Comparison of ENCODE assay signal across 8 mouse cellular contexts in the genomic region with DNA sequence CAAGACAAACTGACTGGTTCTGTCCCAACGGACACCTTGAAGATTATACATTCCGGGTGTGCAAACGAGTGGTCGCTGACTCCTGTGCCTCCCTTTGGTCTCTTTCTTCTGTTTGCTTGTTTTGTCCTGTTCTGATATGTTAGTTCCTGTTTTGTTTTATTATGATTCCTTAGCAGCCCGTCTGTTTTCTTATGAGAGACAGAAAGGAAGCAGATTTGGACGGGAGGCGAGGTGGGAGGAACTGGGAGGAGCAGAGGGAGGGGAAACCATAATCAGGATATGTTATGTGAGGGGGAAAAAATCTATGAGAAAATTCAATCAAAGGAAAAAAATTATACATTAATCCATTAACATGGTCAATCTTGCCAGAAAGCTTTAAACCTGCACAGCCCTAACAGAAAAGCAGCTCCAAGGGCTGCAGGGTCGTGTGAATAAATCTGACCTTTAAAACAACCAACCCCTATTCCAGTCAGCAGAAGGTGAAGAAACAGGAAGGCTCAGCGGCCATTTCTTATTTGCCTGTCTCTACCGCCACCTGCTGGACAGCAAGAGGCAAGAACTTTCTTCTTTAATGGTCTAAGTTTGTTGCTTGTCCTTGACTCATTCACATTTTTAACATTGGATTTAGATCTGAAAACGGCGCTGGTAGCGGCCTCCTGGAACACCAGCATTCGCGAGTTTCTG. TPM values are rescaled to one million over a fixed set of nuclear protein-coding genes. Genes with fewer than 3 reads are reported as not detected.
DNase-seq lines count a peak whose midpoint lies in the region; ATAC-seq lines count a peak whose summit lies in the region.

No protein-coding gene starts in this region.

- H3K27ac ChIP-seq in midbrain, embryonic 11.5 days (ENCODE audit: low read depth, low read length) = no peak overlapping the region

- 29% methylated on average over 15 of the region's 15 CpGs for WGBS in midbrain, embryonic 11.5 days

- H3K4me3 ChIP-seq in midbrain, embryonic 11.5 days (ENCODE audit: low read depth, low read length) = no peak overlapping the region

- H3K36me3 ChIP-seq in midbrain, embryonic 11.5 days (ENCODE audit: control insufficient read depth, insufficient read depth, low read length) = peaks cover 7% of the 10 kb centered on the region; the same call in 1 of the 2 replicates

- H3K27me3 ChIP-seq in midbrain, embryonic 11.5 days (ENCODE audit: control insufficient read depth, insufficient read depth, low read length) = no peaks in the 10 kb centered on the region

- peak; percentile 65 for DNase-seq in layer of hippocampus, adult 11-12 months (ENCODE audit: low spot score)
- DNase-seq in layer of hippocampus, adult 9-10 months (ENCODE audit: low spot score) = no peak
- peak; percentile 79 for DNase-seq in gastrocnemius, postnatal 14 days
- DNase-seq in induced T-regulatory cell, adult 2 months (ENCODE audit: low read depth) = peak; percentile 91
- peak; percentile 72 to 77 for DNase-seq in left cerebral cortex, postnatal 36 days (ENCODE audit: low spot score in 2 of 2)
- DNase-seq in midbrain, embryonic 11.5 days (ENCODE audit: low spot score, missing footprints) = no peak
- peak; percentile 81 for DNase-seq in right cerebral cortex, postnatal 4 days

- H3K9ac ChIP-seq in midbrain, embryonic 11.5 days (ENCODE audit: low read length) = no peak overlapping the region

- ATAC-seq in common myeloid progenitor, adult 5-6 weeks (replicated peaks; ENCODE audit: low read depth, poor library complexity, severe bottlenecking) = peak; percentile 94
- peak; percentile 69 for ATAC-seq in midbrain, embryonic 11.5 days (ENCODE audit: low FRiP score)

- intact Hi-C loops in gastrocnemius, postnatal 14 days (cut with DNase I; ENCODE audit: low total_unique reads) = loop anchor here (2.0 to 10.0 kb wide), 2 partner anchors 102 to 176 kb away; no protein-coding TSS in a partner anchor
- intact Hi-C loops in left cerebral cortex, postnatal 36 days (cut with DNase I) = loop anchor here (1.0 to 10.0 kb wide), 2 partner anchors 102 to 186 kb away; no protein-coding TSS in a partner anchor

- no peak overlapping the region for H3K4me2 ChIP-seq in midbrain, embryonic 11.5 days

- no peaks in the 10 kb centered on the region for H3K9me3 ChIP-seq in midbrain, embryonic 11.5 days (ENCODE audit: control insufficient read depth, low read length)

- H3K4me1 ChIP-seq in midbrain, embryonic 11.5 days (ENCODE audit: control insufficient read depth, insufficient read depth, low read length) = no peaks in the 10 kb centered on the region

RNA-seq across cellular contexts. Expression of gene Hmgb2, which starts 19.1 kb away (rescaled TPM):
- 391 and 402 TPM in 2 replicates for total RNA-seq in common myeloid progenitor, adult 5-6 weeks (2017)
- total RNA-seq in gastrocnemius, postnatal 14 days (2021) = 10 to 100 TPM; 19.2 to 21.8 TPM
- 1 to 10 TPM; 4.3 to 6.7 TPM for total RNA-seq in left cerebral cortex, postnatal 36 days (2021)
- 628 and 641 TPM in 2 replicates for polyA plus RNA-seq in midbrain, embryonic 11.5 days (2014; fragmentation: Nextera tagmentation; extraction: Ambion mirVana)

RNA-seq across cellular contexts. Expression of gene Sap30, which starts 43.1 kb away (rescaled TPM):
- total RNA-seq in common myeloid progenitor, adult 5-6 weeks (2017) = 68.9 and 70.1 TPM in 2 replicates
- total RNA-seq in gastrocnemius, postnatal 14 days (2021) = 10 to 100 TPM; 16.7 to 26.8 TPM
- 10 to 100 TPM in 1 of 2 experiments, 1 to 10 TPM in 1; 8.9 to 12.0 TPM for total RNA-seq in left cerebral cortex, postnatal 36 days (2021)
- polyA plus RNA-seq in midbrain, embryonic 11.5 days (2014; fragmentation: Nextera tagmentation; extraction: Ambion mirVana) = 119 and 123 TPM in 2 replicates

Comparison
In these comparisons a context has a peak if more than half of its experiments do, and no peak if none do; other contexts are left out.
1. DNase-seq: peak in layer of hippocampus, adult 11-12 months (single experiment), gastrocnemius, postnatal 14 days (single experiment), induced T-regulatory cell, adult 2 months (single experiment), left cerebral cortex, postnatal 36 days (2 of 2) and right cerebral cortex, postnatal 4 days (single experiment); none in layer of hippocampus, adult 9-10 months (single experiment) and midbrain, embryonic 11.5 days (single experiment).
2. RNA of gene Hmgb2, which starts 19.1 kb away (total RNA-seq): 391 to 402 TPM in common myeloid progenitor, adult 5-6 weeks; 19.2 to 21.8 TPM in gastrocnemius, postnatal 14 days and 4.3 to 6.7 TPM in left cerebral cortex, postnatal 36 days; every median in the first group is over 10 times any median in the second.